Mouse (Mus musculus): ENCODE results near the gene Cacng4. TPM values are rescaled to one million over a fixed set of nuclear protein-coding genes. Genes with fewer than 3 reads are reported as not detected.

The Cacng4 gene
- polyA plus RNA-seq, 1 experiment: 25.5 TPM

DNA sequence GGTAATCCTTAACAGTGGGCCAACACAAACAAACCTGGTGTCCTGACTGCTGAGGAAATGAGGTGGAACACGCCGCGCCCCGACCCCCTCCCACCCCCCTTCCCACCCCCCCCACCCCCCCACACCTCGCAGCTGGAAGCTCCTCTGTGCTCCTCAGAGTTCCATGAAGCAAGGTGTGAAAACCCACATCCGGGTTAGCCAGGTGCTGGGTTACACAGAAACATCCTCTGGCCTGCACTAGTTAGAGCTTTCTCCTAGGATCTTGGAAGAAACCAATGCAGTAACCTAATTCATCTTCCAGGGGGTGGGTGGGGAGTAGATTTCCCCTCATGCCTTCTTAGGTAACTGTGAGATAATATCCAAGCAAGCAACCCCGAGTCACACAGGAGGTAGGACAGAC is 2.0 kb upstream of the Cacng4 start:
- Histone ChIP-seq H3K4me1 (ENCODE audit: control insufficient read depth, insufficient read depth, low read length) (peaks cover 5% of the 10 kb centered on the region), H3K27ac (ENCODE audit: insufficient read depth, low read length) (no peak overlapping the region), H3K4me3 (ENCODE audit: insufficient read depth, low read length) (no peak overlapping the region)
- no peak for TF ChIP-seq POLR2A (IDR thresholded peaks at IDR 0.05; ENCODE audit: extremely low read depth, insufficient read depth, low read length)
- TF ChIP-seq CTCF (IDR thresholded peaks at IDR 0.05; ENCODE audit: extremely low read depth, insufficient read depth, low read length): no peak

DNA sequence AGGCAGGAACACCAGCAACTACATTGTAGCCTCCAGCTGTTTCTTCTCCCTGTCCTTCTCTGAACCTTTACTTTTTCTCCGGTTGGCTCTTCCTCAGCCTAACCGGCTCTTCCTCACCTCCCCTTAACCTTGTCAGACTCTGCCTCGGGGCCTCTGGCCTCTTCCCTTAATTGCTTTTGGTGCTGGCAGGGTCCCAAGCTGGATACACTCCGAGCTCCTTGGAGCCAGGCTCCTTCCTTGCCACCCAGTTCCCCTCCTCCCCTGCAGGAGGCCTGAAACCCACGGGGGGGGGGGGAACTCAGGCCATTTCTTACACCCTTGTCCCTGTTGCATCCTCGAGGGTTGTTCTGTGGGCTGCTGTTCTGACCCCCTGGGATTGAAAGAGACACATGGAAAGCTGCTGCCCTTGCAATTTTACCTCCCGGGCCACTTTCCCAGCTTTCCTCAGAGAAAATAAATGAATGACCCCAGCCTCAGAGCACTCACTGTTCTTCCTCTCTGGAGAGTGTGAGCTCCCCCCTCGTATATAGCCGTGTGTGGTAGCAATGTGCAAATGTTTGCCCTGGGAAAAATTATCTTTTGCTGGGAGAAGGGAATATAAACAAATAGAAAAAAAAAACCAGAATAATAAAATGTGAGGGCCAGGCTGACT is 1.2 kb upstream of the Cacng4 start:
- TF ChIP-seq CTCF (IDR thresholded peaks at IDR 0.05; ENCODE audit: extremely low read depth, insufficient read depth, low read length) (no peak), POLR2A (IDR thresholded peaks at IDR 0.05; ENCODE audit: extremely low read depth, insufficient read depth, low read length) (no peak)
- Histone ChIP-seq H3K27ac (ENCODE audit: insufficient read depth, low read length) (no peak overlapping the region), H3K4me1 (ENCODE audit: control insufficient read depth, insufficient read depth, low read length) (peaks cover 5% of the 10 kb centered on the region), H3K4me3 (ENCODE audit: insufficient read depth, low read length) (no peak overlapping the region)

DNA sequence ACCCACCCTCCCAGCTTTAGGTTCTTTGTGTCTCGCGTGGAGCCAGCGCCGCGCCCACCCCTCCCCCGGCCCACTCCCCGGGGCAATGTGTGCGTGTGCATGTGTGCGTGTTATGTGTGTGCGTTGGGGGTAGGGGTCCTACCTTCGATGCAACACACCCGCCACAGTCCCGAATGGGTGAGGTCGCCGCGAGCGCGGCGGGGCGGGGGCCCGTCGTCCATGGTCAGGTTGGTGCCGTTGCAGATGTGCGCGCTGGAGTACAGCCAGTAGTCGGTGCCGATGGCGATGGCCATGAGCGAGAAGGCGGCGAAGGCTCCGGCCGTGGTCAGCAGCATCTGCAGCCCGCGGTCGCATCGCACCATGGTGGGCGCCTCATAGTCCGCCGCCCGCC is 259 bp downstream of the Cacng4 start:
- Histone ChIP-seq H3K4me1 (ENCODE audit: control insufficient read depth, insufficient read depth, low read length) (peaks cover under 1% of the 10 kb centered on the region), H3K4me3 (ENCODE audit: insufficient read depth, low read length) (peak overlapping the region; percentile 87), H3K27ac (ENCODE audit: insufficient read depth, low read length) (no peak overlapping the region)
- no peak for TF ChIP-seq POLR2A (IDR thresholded peaks at IDR 0.05; ENCODE audit: extremely low read depth, insufficient read depth, low read length)
- TF ChIP-seq CTCF (IDR thresholded peaks at IDR 0.05; ENCODE audit: extremely low read depth, insufficient read depth, low read length): no peak

DNA sequence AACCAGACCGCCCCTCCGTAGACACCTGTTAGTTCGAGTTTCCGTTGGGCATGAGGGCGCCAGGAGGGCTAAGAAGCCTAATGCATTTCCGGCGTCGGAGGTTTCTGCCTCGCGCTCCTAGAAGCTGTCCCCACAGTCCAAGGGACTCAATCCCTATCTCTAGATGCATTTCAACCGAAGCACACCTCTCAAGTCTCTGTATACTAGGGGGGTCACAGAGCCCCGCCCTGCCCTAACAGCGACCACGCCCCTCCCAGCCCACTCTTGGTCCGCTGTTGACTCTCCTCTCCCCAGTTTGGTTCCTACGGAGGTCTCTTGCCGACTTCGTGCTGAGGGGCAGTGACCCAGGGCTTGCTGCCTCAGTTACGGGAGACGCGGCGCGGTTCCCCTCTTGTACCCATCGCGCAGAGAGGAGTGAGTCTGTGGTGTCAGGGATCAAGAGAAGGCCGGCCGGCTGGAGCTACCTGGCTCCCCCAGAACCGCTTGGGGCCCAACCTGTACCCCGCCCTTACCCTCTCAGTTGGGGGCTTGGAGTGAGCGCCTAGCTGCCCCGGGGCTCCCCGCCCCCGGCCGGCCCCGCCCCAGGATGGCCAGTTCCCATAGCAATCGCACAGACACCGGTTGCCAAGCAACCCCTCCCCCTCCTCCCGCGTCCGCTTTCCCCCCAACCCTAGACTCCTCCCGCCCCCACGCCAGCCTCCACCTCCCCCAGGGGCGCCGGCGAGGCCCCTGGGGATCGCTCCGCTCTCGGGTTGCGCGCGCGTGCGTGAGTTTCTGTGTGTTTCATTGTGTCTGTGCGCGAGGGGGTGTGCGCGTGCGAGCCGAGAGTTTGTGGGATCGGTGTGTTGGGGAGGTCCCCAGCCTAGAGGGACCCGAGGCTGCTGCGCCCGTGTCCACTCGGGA is 906 bp downstream of the Cacng4 start:
- TF ChIP-seq CTCF (IDR thresholded peaks at IDR 0.05; ENCODE audit: extremely low read depth, insufficient read depth, low read length): no peak
- TF ChIP-seq POLR2A (IDR thresholded peaks at IDR 0.05; ENCODE audit: extremely low read depth, insufficient read depth, low read length): no peak

DNA sequence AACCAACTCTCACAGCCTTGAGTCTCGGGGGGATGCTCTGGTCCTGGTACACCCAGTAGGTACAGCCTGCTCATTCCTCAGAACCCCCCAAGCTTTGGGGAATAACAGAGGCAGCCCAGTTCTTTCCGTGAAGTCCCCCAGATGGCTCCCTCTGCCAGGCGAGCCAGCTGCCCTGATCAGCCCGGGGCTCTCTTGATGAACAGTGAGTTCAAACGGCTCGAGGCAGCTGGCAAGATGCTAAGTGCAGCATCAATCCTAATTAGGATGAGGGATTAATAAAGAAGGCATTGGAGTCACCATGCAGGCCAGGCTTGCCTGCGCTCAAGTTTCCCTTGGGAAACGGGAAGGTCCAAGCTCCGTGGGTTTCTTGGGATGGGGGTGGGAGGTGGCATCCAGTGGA is 2.2 kb downstream of the Cacng4 start:
- no peak overlapping the region for H3K27ac ChIP-seq (ENCODE audit: insufficient read depth, low read length)
- 0 out of 2 replicates have a peak overlapping the region, but pooled peaks have one; percentile 87 for H3K4me3 ChIP-seq (ENCODE audit: insufficient read depth, low read length)
- no peak for TF ChIP-seq POLR2A (IDR thresholded peaks at IDR 0.05; ENCODE audit: extremely low read depth, insufficient read depth, low read length)
- TF ChIP-seq CTCF (IDR thresholded peaks at IDR 0.05; ENCODE audit: extremely low read depth, insufficient read depth, low read length): no peak
- no peaks in the 10 kb centered on the region; the same call in 1 of the 2 replicates for H3K4me1 ChIP-seq (ENCODE audit: control insufficient read depth, insufficient read depth, low read length)

More for the DNA sequence above, 906 bp downstream of the Cacng4 start:
- peak overlapping the region; percentile 87 for H3K4me3 ChIP-seq (ENCODE audit: insufficient read depth, low read length)
- H3K27ac ChIP-seq (ENCODE audit: insufficient read depth, low read length): no peak overlapping the region
- no peaks in the 10 kb centered on the region; the same call in 1 of the 2 replicates for H3K4me1 ChIP-seq (ENCODE audit: control insufficient read depth, insufficient read depth, low read length)

DNA sequence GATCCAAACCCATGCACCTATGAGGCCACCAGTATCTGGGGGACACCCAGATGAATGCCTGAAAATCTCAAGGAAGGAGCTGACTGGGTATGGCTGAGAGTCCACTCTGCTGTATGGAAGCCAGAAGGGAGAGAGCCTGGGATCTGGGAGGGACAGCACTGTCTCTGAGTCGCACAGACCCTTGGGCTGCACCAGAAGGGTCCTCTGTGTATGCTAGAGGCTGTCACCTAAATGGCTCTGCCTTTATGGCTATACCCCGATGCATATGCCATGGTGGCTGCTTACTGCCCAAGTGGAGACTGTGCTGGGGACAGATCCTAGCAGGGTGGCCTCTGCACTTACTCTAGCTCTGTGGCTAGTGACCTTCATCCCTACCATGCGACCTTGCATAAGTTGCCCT is 8.6 kb downstream of the Cacng4 start:
- Histone ChIP-seq H3K4me3 (ENCODE audit: insufficient read depth, low read length) (no peak overlapping the region), H3K27ac (ENCODE audit: insufficient read depth, low read length) (no peak overlapping the region), H3K4me1 (ENCODE audit: control insufficient read depth, insufficient read depth, low read length) (no peaks in the 10 kb centered on the region)
- TF ChIP-seq CTCF (IDR thresholded peaks at IDR 0.05; ENCODE audit: extremely low read depth, insufficient read depth, low read length) (no peak), POLR2A (IDR thresholded peaks at IDR 0.05; ENCODE audit: extremely low read depth, insufficient read depth, low read length) (no peak)

DNA sequence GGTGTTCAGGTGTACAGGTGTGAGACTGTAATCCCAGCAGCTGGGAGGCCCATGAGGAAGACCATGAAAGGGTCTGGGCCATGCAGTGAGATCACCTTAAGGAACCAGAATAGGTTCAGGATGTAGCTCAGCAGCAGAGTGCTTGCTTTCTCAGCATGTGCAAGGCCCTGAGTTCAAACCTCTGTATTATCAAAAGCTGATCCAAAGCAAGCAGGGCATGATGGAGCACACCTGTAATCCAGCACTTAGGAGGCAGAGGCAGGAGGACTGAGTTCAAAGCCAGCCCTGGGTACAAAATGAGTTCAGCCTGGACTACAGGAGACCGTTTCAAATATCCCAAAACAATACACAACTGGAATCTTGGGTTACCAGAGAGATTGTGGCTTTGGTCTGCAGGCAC is 9.1 kb downstream of the Cacng4 start:
- TF ChIP-seq POLR2A (IDR thresholded peaks at IDR 0.05; ENCODE audit: extremely low read depth, insufficient read depth, low read length) (no peak), CTCF (IDR thresholded peaks at IDR 0.05; ENCODE audit: extremely low read depth, insufficient read depth, low read length) (no peak)
- H3K4me1 ChIP-seq (ENCODE audit: control insufficient read depth, insufficient read depth, low read length): no peaks in the 10 kb centered on the region

DNA sequence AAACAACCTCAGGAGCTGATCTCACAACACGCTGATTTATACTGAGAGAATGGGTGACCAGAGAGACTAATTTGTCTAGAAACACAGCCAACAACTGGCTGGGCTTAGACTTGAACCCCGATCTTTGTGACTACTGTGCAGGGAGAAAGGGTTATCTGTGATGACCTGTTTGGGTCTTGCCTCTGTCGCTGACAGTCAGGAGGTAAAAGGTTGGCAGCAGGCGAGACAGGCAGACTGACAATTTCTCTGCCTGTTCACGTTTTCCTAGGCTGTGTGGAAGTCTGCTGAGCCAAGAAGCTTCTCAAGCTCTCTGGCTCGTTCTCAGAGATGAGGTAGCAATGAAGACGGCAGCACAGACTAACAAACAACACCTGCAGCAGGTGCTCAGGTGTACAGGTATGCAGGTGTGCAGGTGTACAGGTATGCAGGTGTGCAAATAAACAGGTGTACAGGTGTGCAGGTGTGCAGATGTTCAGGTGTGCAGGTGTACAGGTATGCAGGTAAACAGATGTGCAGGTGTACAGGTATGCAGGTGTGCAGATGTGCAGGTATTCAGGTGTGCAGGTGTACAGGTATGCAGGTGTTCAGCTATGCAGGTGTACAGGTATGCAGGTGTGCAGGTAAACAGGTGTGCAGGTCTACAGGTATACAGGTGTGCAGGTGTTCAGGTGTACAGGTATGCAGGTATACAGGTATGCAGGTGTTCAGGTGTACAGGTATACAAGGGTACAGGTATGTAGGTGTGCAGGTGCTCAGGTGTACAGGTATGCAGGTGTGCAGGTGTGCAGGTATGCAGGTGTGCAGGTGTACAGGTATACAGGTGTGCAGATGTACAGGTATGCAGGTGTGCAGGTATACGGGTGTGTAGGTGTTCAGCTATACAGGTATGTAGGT is 10.2 kb downstream of the Cacng4 start:
- TF ChIP-seq POLR2A (IDR thresholded peaks at IDR 0.05; ENCODE audit: extremely low read depth, insufficient read depth, low read length) (no peak), CTCF (IDR thresholded peaks at IDR 0.05; ENCODE audit: extremely low read depth, insufficient read depth, low read length) (no peak)
- H3K4me1 ChIP-seq (ENCODE audit: control insufficient read depth, insufficient read depth, low read length): peaks cover 1% of the 10 kb centered on the region; the same call in 1 of the 2 replicates
- H3K27ac ChIP-seq (ENCODE audit: insufficient read depth, low read length): no peak overlapping the region
- no peak overlapping the region for H3K4me3 ChIP-seq (ENCODE audit: insufficient read depth, low read length)

More for the DNA sequence above, 9.1 kb downstream of the Cacng4 start:
- Histone ChIP-seq H3K4me3 (ENCODE audit: insufficient read depth, low read length) (no peak overlapping the region), H3K27ac (ENCODE audit: insufficient read depth, low read length) (no peak overlapping the region)

DNA sequence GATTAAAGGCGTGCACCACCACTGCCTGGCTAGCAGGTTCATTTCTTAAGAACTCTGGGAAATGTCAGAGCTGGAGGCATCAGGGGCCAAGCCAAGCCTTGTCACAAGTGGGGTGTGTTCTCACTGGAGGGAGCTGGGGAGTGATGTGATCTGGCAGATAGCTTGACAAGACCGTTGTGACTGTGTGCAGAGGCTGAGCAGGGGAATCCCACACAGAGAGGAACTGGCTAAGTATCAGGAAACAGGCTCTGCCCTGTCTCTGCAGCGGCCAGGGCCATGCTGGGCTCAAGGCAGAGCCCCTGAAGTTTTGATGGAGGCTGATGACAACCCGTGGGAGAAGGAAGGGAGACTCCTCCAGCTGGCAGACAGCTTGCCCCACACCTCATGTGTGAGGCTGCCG is 11.8 kb downstream of the Cacng4 start:
- TF ChIP-seq CTCF (IDR thresholded peaks at IDR 0.05; ENCODE audit: extremely low read depth, insufficient read depth, low read length) (no peak), POLR2A (IDR thresholded peaks at IDR 0.05; ENCODE audit: extremely low read depth, insufficient read depth, low read length) (no peak)
- Histone ChIP-seq H3K4me3 (ENCODE audit: insufficient read depth, low read length) (no peak overlapping the region), H3K4me1 (ENCODE audit: control insufficient read depth, insufficient read depth, low read length) (peaks cover 1% of the 10 kb centered on the region; the same call in 1 of the 2 replicates), H3K27ac (ENCODE audit: insufficient read depth, low read length) (no peak overlapping the region)
